28 mouse cellular contexts compared by ENCODE assay signal in genomic region chr4:35101201-35101600, GRCm38 (mm10). TPM values are rescaled to one million over a fixed set of nuclear protein-coding genes. Genes with fewer than 3 reads are reported as not detected.
DNase-seq lines count a peak whose midpoint lies in the region; ATAC-seq and TF ChIP-seq lines count a peak whose summit lies in the region.
"Had no signal": no experiment of that assay in that cellular context is flagged by ENCODE, and none has a peak within 500 bp of the region (broad histone marks: within the 10 kb centered on the region; RNA-seq: fewer than 3 reads in every experiment).

No protein-coding gene starts in this region.

- no peaks in the 10 kb centered on the region for H3K9me3 ChIP-seq in kidney, embryonic 14.5 days (ENCODE audit: control insufficient read depth, low read length)
- no peaks in the 10 kb centered on the region for H3K9me3 ChIP-seq in kidney, embryonic 15.5 days (replicated peaks)
- H3K9me3 ChIP-seq in liver, postnatal 0 days (ENCODE audit: low read length), result no peaks in the 10 kb centered on the region
- H3K9me3 ChIP-seq: embryonic facial prominence, embryonic 12.5 days; forebrain, embryonic 12.5 days; forebrain, embryonic 15.5 days; heart, embryonic 12.5 days; heart, embryonic 15.5 days; hindbrain, embryonic 10.5 days; hindbrain, embryonic 13.5 days had no signal

- no peaks in the 10 kb centered on the region for H3K27me3 ChIP-seq in kidney, embryonic 14.5 days (ENCODE audit: control insufficient read depth, insufficient read depth, low read length)
- no peaks in the 10 kb centered on the region for H3K27me3 ChIP-seq in kidney, embryonic 15.5 days
- H3K27me3 ChIP-seq in liver, adult 2 months (ENCODE audit: control insufficient read depth, insufficient read depth, low read length), result no peaks in the 10 kb centered on the region
- no peaks in the 10 kb centered on the region for H3K27me3 ChIP-seq in liver, postnatal 0 days (ENCODE audit: insufficient read depth, low read length)
- H3K27me3 ChIP-seq: embryonic facial prominence, embryonic 12.5 days; forebrain, embryonic 12.5 days; forebrain, embryonic 15.5 days; heart, embryonic 12.5 days; heart, embryonic 15.5 days; hindbrain, embryonic 13.5 days had no signal

- H3K4me1 ChIP-seq in kidney, embryonic 14.5 days (ENCODE audit: control insufficient read depth, insufficient read depth, low read length), result peaks cover 16% of the 10 kb centered on the region
- H3K4me1 ChIP-seq in kidney, embryonic 15.5 days, result peaks cover 41% of the 10 kb centered on the region
- H3K4me1 ChIP-seq in liver, adult 2 months (ENCODE audit: control insufficient read depth, insufficient read depth, low read length), result peaks cover 27% of the 10 kb centered on the region
- peaks cover 23% of the 10 kb centered on the region for H3K4me1 ChIP-seq in liver, postnatal 0 days (ENCODE audit: insufficient read depth)

- no peak for TF ChIP-seq EP300 in liver, postnatal 0 days (IDR thresholded peaks at IDR 0.05; ENCODE audit: low read depth)

- ATAC-seq in kidney, embryonic 14.5 days (ENCODE audit: low FRiP score, low TSS enrichment), result peak; percentile 13; the same call in 1 of the 2 replicates
- ATAC-seq in kidney, embryonic 15.5 days (replicated peaks; ENCODE audit: low FRiP score), result no peak
- ATAC-seq in liver, postnatal 0 days, result no peak
- ATAC-seq: activated CD4-positive, CD25-positive, alpha-beta regulatory T cell, adult 4 months; forebrain, embryonic 15.5 days; hindbrain, postnatal 0 days; inflammation-experienced regulatory T-cells, adult 6 months had no signal

- no peak overlapping the region for H3K4me3 ChIP-seq in kidney, embryonic 14.5 days (ENCODE audit: low read length)
- no peak overlapping the region for H3K4me3 ChIP-seq in kidney, embryonic 15.5 days (replicated peaks)
- no peak overlapping the region for H3K4me3 ChIP-seq in liver, adult 2 months (ENCODE audit: insufficient read depth, low read depth, low read length)
- H3K4me3 ChIP-seq in liver, postnatal 0 days (ENCODE audit: low read depth, low read length), result no peak overlapping the region
- H3K4me3 ChIP-seq: embryonic facial prominence, embryonic 12.5 days; erythroblast, embryonic 14.5 days; forebrain, embryonic 12.5 days; forebrain, embryonic 15.5 days; heart, embryonic 12.5 days; heart, embryonic 15.5 days; hindbrain, embryonic 13.5 days had no signal

- no peak for TF ChIP-seq CTCF in liver, adult 2 months (IDR thresholded peaks at IDR 0.05; ENCODE audit: low read depth, low read length)
- no peak for TF ChIP-seq CTCF in liver, postnatal 0 days (IDR thresholded peaks at IDR 0.05; ENCODE audit: low read depth)

- WGBS in kidney, embryonic 14.5 days, result 15% methylated on average over 7 of the region's 7 CpGs
- 20% methylated on average over 7 of the region's 7 CpGs for WGBS in kidney, embryonic 15.5 days
- WGBS in liver, adult 2 months, result 82% methylated on average over 7 of the region's 7 CpGs
- WGBS in liver, postnatal 0 days (ENCODE audit: insufficient replicate concordance), result 67% methylated on average over 7 of the region's 7 CpGs

- no peak overlapping the region for H3K9ac ChIP-seq in kidney, embryonic 14.5 days (ENCODE audit: low read depth, low read length)
- no peak overlapping the region for H3K9ac ChIP-seq in kidney, embryonic 15.5 days
- no peak overlapping the region for H3K9ac ChIP-seq in liver, adult 2 months (ENCODE audit: low read depth, low read length)
- H3K9ac ChIP-seq in liver, postnatal 0 days (replicated peaks), result no peak overlapping the region
- H3K9ac ChIP-seq: embryonic facial prominence, embryonic 12.5 days; forebrain, embryonic 15.5 days; heart, embryonic 12.5 days; heart, embryonic 15.5 days had no signal

- H3K4me2 ChIP-seq in kidney, embryonic 14.5 days (replicated peaks; ENCODE audit: low read depth, low read length), result no peak overlapping the region
- H3K4me2 ChIP-seq in kidney, embryonic 15.5 days, result no peak overlapping the region
- no peak overlapping the region for H3K4me2 ChIP-seq in liver, postnatal 0 days (ENCODE audit: low read depth, low read length)

- DNase-seq in adrenal gland, adult 2 months, result peak; percentile 21
- no peak for DNase-seq in adrenal gland, adult 18-20 months (ENCODE audit: low spot score in 2 of 2)
- DNase-seq in liver, adult 2 months (ENCODE audit: extremely low read depth, low read depth, low spot score), result no peak
- DNase-seq in liver, postnatal 0 days, result no peak
- DNase-seq: adrenal gland, postnatal 36 days; cerebellum, adult 18-20 months; cerebellum, adult 9-10 months; cerebellum, postnatal 14 days; gastrocnemius, postnatal 25 days; heart, adult 18-20 months; heart, postnatal 10 days; heart, postnatal 36 days had no signal

- H3K79me2 ChIP-seq in liver, adult 2 months (ENCODE audit: control insufficient read depth, insufficient read depth, low read length), result peaks cover 33% of the 10 kb centered on the region

- H3K36me3 ChIP-seq in kidney, embryonic 14.5 days (ENCODE audit: control insufficient read depth, insufficient read depth, low read length), result no peaks in the 10 kb centered on the region
- no peaks in the 10 kb centered on the region for H3K36me3 ChIP-seq in kidney, embryonic 15.5 days
- H3K36me3 ChIP-seq in liver, adult 2 months (ENCODE audit: control insufficient read depth, insufficient read depth, low read length), result no peaks in the 10 kb centered on the region
- H3K36me3 ChIP-seq in liver, postnatal 0 days (replicated peaks; ENCODE audit: insufficient read depth, low read length), result no peaks in the 10 kb centered on the region
- H3K36me3 ChIP-seq: embryonic facial prominence, embryonic 12.5 days; forebrain, embryonic 12.5 days; forebrain, embryonic 15.5 days; heart, embryonic 12.5 days; heart, embryonic 15.5 days; hindbrain, embryonic 10.5 days; hindbrain, embryonic 13.5 days had no signal

- no peak for TF ChIP-seq POLR2A in liver, adult 2 months (IDR thresholded peaks at IDR 0.05; ENCODE audit: extremely low read depth, insufficient read depth, low read length)

- H3K27ac ChIP-seq in kidney, embryonic 14.5 days (ENCODE audit: low read depth, low read length), result no peak overlapping the region
- no peak overlapping the region for H3K27ac ChIP-seq in kidney, embryonic 15.5 days
- peak overlapping the region; percentile 7; the same call in 1 of the 2 replicates for H3K27ac ChIP-seq in liver, adult 2 months (replicated peaks; ENCODE audit: insufficient read depth, low read depth, low read length)
- no peak overlapping the region for H3K27ac ChIP-seq in liver, postnatal 0 days (ENCODE audit: low read depth)
- H3K27ac ChIP-seq: embryonic facial prominence, embryonic 12.5 days; forebrain, embryonic 12.5 days; forebrain, embryonic 15.5 days; heart, embryonic 15.5 days; hindbrain, embryonic 13.5 days had no signal

RNA-seq across cellular contexts. Expression of gene Ifnk, which starts 50.7 kb away (rescaled TPM):
- total RNA-seq in adrenal gland, adult 2 months (2021), result not detected
- polyA plus RNA-seq in adrenal gland, adult 2 months (2012; rRNA removed), result not detected in 2 replicates
- total RNA-seq in adrenal gland, adult 18-20 months (2021), result not detected
- 0.55 TPM in 1 of 2 replicates, not detected in the other for polyA plus RNA-seq in kidney, embryonic 14.5 days (2014; fragmentation: Nextera tagmentation; extraction: Ambion mirVana)
- polyA plus RNA-seq in kidney, embryonic 15.5 days (2015; fragmentation: Nextera tagmentation; extraction: Ambion mirVana), result 0.28 TPM in 1 of 2 replicates, not detected in the other
- total RNA-seq in liver, adult 2 months (2014; rRNA removed), result not detected in 2 replicates
- polyA plus RNA-seq in liver, adult 2 months (2012; rRNA removed), result not detected in 2 replicates
- 0.27 and 0.50 TPM in 2 replicates for polyA plus RNA-seq in liver, postnatal 0 days (2015; fragmentation: Nextera tagmentation; extraction: Ambion mirVana)
- total RNA-seq: adrenal gland, postnatal 36 days; ES-E14; gastrocnemius, adult 8-10 months; gastrocnemius, postnatal 25 days; heart, adult 18-20 months; heart, postnatal 10 days; heart, postnatal 36 days; hindbrain, postnatal 0 days had no signal
- polyA plus RNA-seq: activated CD4-positive, CD25-positive, alpha-beta regulatory T cell, adult 4 months; erythroblast, embryonic 14.5 days; gonadal fat pad, adult 2 months; heart, embryonic 12.5 days; heart, embryonic 15.5 days; hindbrain, embryonic 13.5 days; hindbrain, postnatal 0 days; inflammation-experienced regulatory T-cells, adult 6 months had no signal

RNA-seq across cellular contexts. Expression of gene Mob3b, which starts 56.1 kb away (rescaled TPM):
- 10 to 100 TPM; 23.7 to 35.2 TPM for total RNA-seq in adrenal gland, adult 2 months (2021)
- 7.7 and 7.9 TPM in 2 replicates for polyA plus RNA-seq in adrenal gland, adult 2 months (2012; rRNA removed)
- 10 to 100 TPM; 17.4 to 21.1 TPM for total RNA-seq in adrenal gland, adult 18-20 months (2021)
- 11.3 and 13.3 TPM in 2 replicates for polyA plus RNA-seq in kidney, embryonic 14.5 days (2014; fragmentation: Nextera tagmentation; extraction: Ambion mirVana)
- polyA plus RNA-seq in kidney, embryonic 15.5 days (2015; fragmentation: Nextera tagmentation; extraction: Ambion mirVana), result 14.7 and 15.4 TPM in 2 replicates
- total RNA-seq in liver, adult 2 months (2014; rRNA removed), result 18.3 and 23.6 TPM in 2 replicates
- polyA plus RNA-seq in liver, adult 2 months (2012; rRNA removed), result 13.4 and 16.5 TPM in 2 replicates
- polyA plus RNA-seq in liver, postnatal 0 days (2015; fragmentation: Nextera tagmentation; extraction: Ambion mirVana), result 13.6 and 14.2 TPM in 2 replicates
- polyA plus RNA-seq: erythroblast, embryonic 14.5 days had no signal
